Mouse (Mus musculus): ENCODE data around the gene Adrm1. TPM values are rescaled to one million over a fixed set of nuclear protein-coding genes. Genes with fewer than 3 reads are reported as not detected.

Adrm1 gene
- polyA plus RNA-seq (2016; fragmentation: Nextera tagmentation; extraction: Ambion mirVana): 150 and 154 TPM in 2 replicates

- ATAC-seq (ENCODE audit: insufficient number of reproducible peaks, low FRiP score): peak; percentile 98
- H3K27ac ChIP-seq (ENCODE audit: poor library complexity, severe bottlenecking): peak within 1 kb of the TSS; percentile 88
- peak within 1 kb of the TSS; percentile 100 for H3K9ac ChIP-seq
- H3K9me3 ChIP-seq (replicated peaks): no peaks in the 10 kb centered on the region
- peak within 1 kb of the TSS; percentile 86 for H3K4me2 ChIP-seq
- peaks cover 16% of the 10 kb centered on the region for H3K4me1 ChIP-seq (replicated peaks)
- H3K27me3 ChIP-seq (replicated peaks): no peaks in the 10 kb centered on the region
- H3K36me3 ChIP-seq: peaks cover 30% of the 10 kb centered on the region
- peak within 1 kb of the TSS; percentile 99 for H3K4me3 ChIP-seq
- WGBS: 4% methylated on average over 41 of the region's 41 CpGs
These were observed at the start of gene Adrm1 for GRCm38 (mm10) chr2:180170806-180171521. TSS of gene Adrm1 (plus strand) at chr2:180171485.

- ATAC-seq (ENCODE audit: insufficient number of reproducible peaks, low FRiP score): no peak
- 77% methylated on average over 2 of the region's 2 CpGs for WGBS
- H3K4me1 ChIP-seq (replicated peaks): peaks cover 36% of the 10 kb centered on the region
- no peak overlapping the region for H3K27ac ChIP-seq (ENCODE audit: poor library complexity, severe bottlenecking)
- H3K27me3 ChIP-seq (replicated peaks): no peaks in the 10 kb centered on the region
- H3K36me3 ChIP-seq: peaks cover 9% of the 10 kb centered on the region; the same call in 1 of the 2 replicates
- H3K9ac ChIP-seq: no peak overlapping the region
- H3K9me3 ChIP-seq (replicated peaks): no peaks in the 10 kb centered on the region
- no peak overlapping the region for H3K4me3 ChIP-seq
- no peak overlapping the region for H3K4me2 ChIP-seq
These were observed 47.1 kb upstream of the Adrm1 start for GRCm38 (mm10) chr2:180124192-180124591.

GRCm38 (mm10) chr2:180126195-180126594 is 45.1 kb upstream of the Adrm1 start:
- no peak overlapping the region for H3K4me2 ChIP-seq
- peaks cover 9% of the 10 kb centered on the region; the same call in 1 of the 2 replicates for H3K36me3 ChIP-seq
- 35% methylated on average over 4 of the region's 4 CpGs for WGBS
- H3K9me3 ChIP-seq (replicated peaks): no peaks in the 10 kb centered on the region
- no peak for ATAC-seq (ENCODE audit: insufficient number of reproducible peaks, low FRiP score)
- peaks cover 30% of the 10 kb centered on the region for H3K4me1 ChIP-seq (replicated peaks)
- H3K27ac ChIP-seq (ENCODE audit: poor library complexity, severe bottlenecking): no peak overlapping the region
- no peak overlapping the region for H3K4me3 ChIP-seq
- H3K9ac ChIP-seq: no peak overlapping the region
- no peaks in the 10 kb centered on the region for H3K27me3 ChIP-seq (replicated peaks)

DNA sequence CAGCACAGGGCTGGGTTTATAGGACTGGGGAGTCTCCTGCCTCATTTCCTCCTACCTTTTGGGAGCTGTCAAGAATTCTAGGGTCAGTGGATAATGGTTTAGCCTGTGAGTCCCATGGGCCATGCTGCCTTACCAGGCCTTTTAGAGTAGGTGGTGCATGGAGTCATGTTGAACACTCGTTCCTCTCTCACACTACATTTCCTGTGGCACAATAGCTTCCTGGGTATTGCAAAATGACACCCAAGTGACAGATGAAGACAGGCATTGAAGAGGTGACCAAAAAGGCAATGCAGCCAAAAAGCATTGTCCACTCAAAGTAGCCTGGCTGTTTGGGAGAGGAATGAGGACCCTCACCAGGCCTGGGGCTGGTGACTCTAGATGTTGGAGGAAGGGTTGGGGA is 43.6 kb upstream of the Adrm1 start:
- Histone ChIP-seq H3K27me3 (replicated peaks) (no peaks in the 10 kb centered on the region), H3K9ac (no peak overlapping the region), H3K27ac (ENCODE audit: poor library complexity, severe bottlenecking) (no peak overlapping the region), H3K9me3 (replicated peaks) (no peaks in the 10 kb centered on the region), H3K36me3 (peaks cover 9% of the 10 kb centered on the region; the same call in 1 of the 2 replicates), H3K4me2 (no peak overlapping the region), H3K4me1 (replicated peaks) (peaks cover 31% of the 10 kb centered on the region), H3K4me3 (no peak overlapping the region)
- no peak for ATAC-seq (ENCODE audit: insufficient number of reproducible peaks, low FRiP score)
- 53% methylated on average over 1 of the region's 1 CpGs for WGBS

- no peak for ATAC-seq (ENCODE audit: insufficient number of reproducible peaks, low FRiP score)
- 57% methylated on average over 4 of the region's 4 CpGs for WGBS
These were observed 38.1 kb upstream of the Adrm1 start for GRCm38 (mm10) chr2:180133231-180133630.

GRCm38 (mm10) chr2:180133911-180134310 is 37.4 kb upstream of the Adrm1 start:
- Histone ChIP-seq H3K4me1 (replicated peaks) (peaks cover 20% of the 10 kb centered on the region), H3K4me3 (no peak overlapping the region), H3K27ac (ENCODE audit: poor library complexity, severe bottlenecking) (peak overlapping the region; percentile 75), H3K4me2 (no peak overlapping the region), H3K9ac (no peak overlapping the region), H3K9me3 (replicated peaks) (no peaks in the 10 kb centered on the region), H3K36me3 (peaks cover 14% of the 10 kb centered on the region), H3K27me3 (replicated peaks) (no peaks in the 10 kb centered on the region)
- ATAC-seq (ENCODE audit: insufficient number of reproducible peaks, low FRiP score): no peak
- 71% methylated on average over 3 of the region's 3 CpGs for WGBS

More at GRCm38 (mm10) chr2:180133231-180133630, 38.1 kb upstream of the Adrm1 start:
- H3K27me3 ChIP-seq (replicated peaks): no peaks in the 10 kb centered on the region
- H3K4me1 ChIP-seq (replicated peaks): peaks cover 21% of the 10 kb centered on the region
- no peaks in the 10 kb centered on the region for H3K9me3 ChIP-seq (replicated peaks)
- H3K4me2 ChIP-seq: no peak overlapping the region
- H3K36me3 ChIP-seq: peaks cover 7% of the 10 kb centered on the region
- H3K4me3 ChIP-seq: no peak overlapping the region
- no peak overlapping the region for H3K9ac ChIP-seq
- peak overlapping the region; percentile 75; the same call in 1 of the 2 replicates for H3K27ac ChIP-seq (ENCODE audit: poor library complexity, severe bottlenecking)

DNA sequence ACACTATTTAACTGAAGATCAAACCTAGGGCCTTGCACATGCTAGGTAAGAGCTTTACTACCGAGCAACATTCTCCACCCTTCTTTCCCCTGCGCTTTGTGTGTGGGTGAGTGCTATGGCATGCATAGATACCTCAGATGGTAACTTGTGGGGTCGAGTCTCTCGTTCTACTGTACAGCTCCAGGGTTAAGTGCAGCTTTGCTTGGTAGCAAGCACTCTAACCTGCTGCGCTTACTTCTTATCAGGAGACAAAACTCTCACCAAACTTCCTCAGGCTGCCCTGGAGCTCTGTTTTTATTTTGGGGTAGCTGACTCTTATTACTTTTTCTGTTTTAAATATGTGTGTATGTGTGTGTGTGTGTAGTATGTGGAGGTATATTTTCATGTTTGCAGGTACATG is 35.9 kb upstream of the Adrm1 start:
- Histone ChIP-seq H3K4me3 (no peak overlapping the region), H3K4me1 (replicated peaks) (peaks cover 20% of the 10 kb centered on the region), H3K9ac (no peak overlapping the region), H3K27me3 (replicated peaks) (no peaks in the 10 kb centered on the region), H3K4me2 (no peak overlapping the region), H3K27ac (ENCODE audit: poor library complexity, severe bottlenecking) (peak overlapping the region; percentile 55), H3K36me3 (peaks cover 25% of the 10 kb centered on the region), H3K9me3 (replicated peaks) (no peaks in the 10 kb centered on the region)
- ATAC-seq (ENCODE audit: insufficient number of reproducible peaks, low FRiP score): no peak
- WGBS: 58% methylated on average over 5 of the region's 5 CpGs

DNA sequence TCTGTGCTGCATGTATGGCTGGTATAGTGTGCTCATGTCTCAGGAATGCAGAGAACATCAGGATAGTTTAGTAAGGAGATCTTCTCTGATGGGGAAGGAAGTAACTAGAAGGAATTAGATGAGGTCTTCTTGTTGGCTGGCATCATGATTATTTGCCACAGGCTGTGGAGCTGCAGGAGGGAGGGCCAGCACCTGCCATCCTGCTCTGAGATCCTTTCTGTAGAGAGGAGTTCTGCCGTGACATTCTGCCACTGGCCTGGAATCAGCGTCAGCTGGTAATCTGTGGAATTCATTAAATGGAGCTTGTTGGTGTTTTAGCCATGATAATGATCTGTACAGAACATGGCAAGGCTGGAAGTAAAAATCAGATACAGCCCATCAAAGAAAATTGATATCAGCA is 25.2 kb upstream of the Adrm1 start:
- 76% methylated on average over 2 of the region's 2 CpGs for WGBS

DNA sequence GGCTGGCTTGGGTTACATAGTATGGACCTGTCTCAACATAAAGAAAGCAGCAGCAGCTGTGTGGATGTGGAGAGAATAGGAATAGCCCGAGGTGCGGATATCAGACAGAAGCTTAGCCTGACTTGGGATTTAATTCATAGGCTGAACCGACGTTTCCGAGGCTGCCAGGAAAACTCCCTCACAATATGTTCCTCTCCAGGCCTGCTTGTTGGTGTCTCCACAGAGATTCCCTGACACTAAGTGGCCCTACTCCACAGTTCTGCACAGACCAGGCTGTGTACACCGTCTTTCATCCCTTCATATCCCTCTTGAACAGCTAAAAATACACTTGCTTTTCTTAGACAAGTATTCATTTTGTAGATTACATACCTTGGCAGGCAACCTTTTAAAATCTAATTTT is 23.9 kb upstream of the Adrm1 start:
- peaks cover 76% of the 10 kb centered on the region for H3K36me3 ChIP-seq
- H3K4me3 ChIP-seq: no peak overlapping the region
- no peak for ATAC-seq (ENCODE audit: insufficient number of reproducible peaks, low FRiP score)
- H3K4me1 ChIP-seq (replicated peaks): peaks cover 15% of the 10 kb centered on the region
- 63% methylated on average over 6 of the region's 6 CpGs for WGBS
- H3K9ac ChIP-seq: no peak overlapping the region
- peak overlapping the region; percentile 74 for H3K27ac ChIP-seq (ENCODE audit: poor library complexity, severe bottlenecking)
- H3K4me2 ChIP-seq: no peak overlapping the region
- no peaks in the 10 kb centered on the region for H3K9me3 ChIP-seq (replicated peaks)
- no peaks in the 10 kb centered on the region for H3K27me3 ChIP-seq (replicated peaks)

More for the DNA sequence above, 25.2 kb upstream of the Adrm1 start:
- Histone ChIP-seq H3K27ac (ENCODE audit: poor library complexity, severe bottlenecking) (no peak overlapping the region), H3K27me3 (replicated peaks) (no peaks in the 10 kb centered on the region), H3K9ac (no peak overlapping the region), H3K9me3 (replicated peaks) (no peaks in the 10 kb centered on the region), H3K4me3 (no peak overlapping the region), H3K4me2 (no peak overlapping the region), H3K4me1 (replicated peaks) (peaks cover 15% of the 10 kb centered on the region), H3K36me3 (peaks cover 71% of the 10 kb centered on the region)
- ATAC-seq (ENCODE audit: insufficient number of reproducible peaks, low FRiP score): no peak

DNA sequence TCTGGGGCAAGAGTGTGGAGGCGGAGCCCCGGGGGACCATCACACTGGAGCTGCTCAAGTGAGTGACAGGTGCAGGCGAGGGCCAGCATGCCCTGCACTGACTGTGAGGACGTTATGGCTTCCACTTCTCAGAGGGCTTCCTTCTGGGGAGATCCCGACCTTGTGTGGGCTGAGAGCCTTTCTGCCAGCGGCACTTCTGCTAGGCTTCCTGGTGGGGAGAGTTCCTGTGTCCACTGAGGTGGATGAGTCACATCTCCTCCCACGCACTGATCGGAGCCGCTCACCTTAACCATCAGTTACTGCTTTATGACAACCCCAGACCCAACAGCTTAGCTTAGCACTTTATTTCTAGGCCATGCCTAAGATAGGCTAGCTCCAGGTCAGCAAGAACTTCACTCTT is 22.7 kb upstream of the Adrm1 start:
- Histone ChIP-seq H3K36me3 (peaks cover 81% of the 10 kb centered on the region), H3K9ac (no peak overlapping the region), H3K4me1 (replicated peaks) (peaks cover 15% of the 10 kb centered on the region), H3K27me3 (replicated peaks) (no peaks in the 10 kb centered on the region), H3K4me2 (no peak overlapping the region), H3K27ac (ENCODE audit: poor library complexity, severe bottlenecking) (no peak overlapping the region), H3K4me3 (no peak overlapping the region), H3K9me3 (replicated peaks) (no peaks in the 10 kb centered on the region)
- whole genome bisulfite sequencing: 77% methylated on average over 9 of the region's 9 CpGs
- no peak for ATAC-seq (ENCODE audit: insufficient number of reproducible peaks, low FRiP score)

DNA sequence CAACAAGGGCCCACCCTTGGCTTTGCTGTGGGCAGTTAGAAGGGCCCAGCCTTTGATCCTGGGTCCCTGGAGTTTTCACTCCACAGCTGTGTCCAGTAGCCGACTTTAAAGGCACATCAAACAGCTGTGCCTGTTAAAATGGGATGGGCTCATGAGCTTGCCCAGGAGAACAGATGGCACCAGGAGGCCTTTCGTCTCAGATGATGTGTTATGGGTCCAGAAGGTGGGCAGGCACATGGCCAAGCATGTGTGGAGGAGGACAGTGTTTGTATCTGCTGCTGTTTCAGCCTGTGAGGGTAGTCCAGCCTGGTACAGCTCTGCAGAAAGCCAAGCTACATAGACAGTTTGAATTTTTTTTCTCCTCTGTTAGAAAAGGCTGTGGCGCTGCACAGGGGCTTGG is 16.5 kb upstream of the Adrm1 start:
- ATAC-seq (ENCODE audit: insufficient number of reproducible peaks, low FRiP score): no peak
- 67% methylated on average over 3 of the region's 3 CpGs for WGBS
- no peak overlapping the region for H3K27ac ChIP-seq (ENCODE audit: poor library complexity, severe bottlenecking)

More for the DNA sequence above, 16.5 kb upstream of the Adrm1 start:
- Histone ChIP-seq H3K27me3 (replicated peaks) (no peaks in the 10 kb centered on the region), H3K4me2 (no peak overlapping the region), H3K4me1 (replicated peaks) (no peaks in the 10 kb centered on the region; the same call in 1 of the 2 replicates), H3K4me3 (no peak overlapping the region), H3K36me3 (peaks cover 84% of the 10 kb centered on the region), H3K9ac (no peak overlapping the region), H3K9me3 (replicated peaks) (no peaks in the 10 kb centered on the region)
